Mouse (Mus musculus): ENCODE measurements at regions not wholly inside any gene's neighbourhood (a gene's known extent, or its start where the extent isn't known, plus 50 kb on each side); places are given as distances from the start of the nearest gene placed in this dataset.

- no peak for TF ChIP-seq POLR2A (IDR thresholded peaks at IDR 0.05; ENCODE audit: control insufficient read depth in 1 of 2, insufficient read depth in 1 of 2, low read depth in 1 of 2, low read length in 2 of 2, poor library complexity in 1 of 2)
- TF ChIP-seq KAT2A (conservative IDR thresholded peaks at IDR 0.05; ENCODE audit: low read depth, low read length), result no peak
- no peak for TF ChIP-seq TAL1 (IDR thresholded peaks at IDR 0.05; ENCODE audit: low read length)
Measured at GRCm38 (mm10) chr19:26412684-26413083, 192.2 kb upstream of the Smarca2 start.
